Mouse (Mus musculus) Muller cell, postnatal 12 days (primary cell): ENCODE data around the gene Upb1.
"Not testable (repeated sequence)": the region's sequence is repeated elsewhere in the genome, so short reads cannot be mapped to it uniquely, and the experiment has no call there.

Experiments used
- DNase-seq: peaks from one replicate; pipeline ENCODE4 v3.0.0-alpha.2; 2015; ENCODE audit errors: inconsistent ontology term

Upb1 gene

GRCm38 (mm10) chr10:75456061-75456831, 55.3 kb downstream of the Upb1 start:
- peak; percentile 18 for DNase-seq

GRCm38 (mm10) chr10:75457852-75458251, 56.9 kb downstream of the Upb1 start:
- DNase-seq, result peak; percentile 83

GRCm38 (mm10) chr10:75458329-75458728, 57.4 kb downstream of the Upb1 start:
- no peak for DNase-seq

- no peak for DNase-seq
Measured at GRCm38 (mm10) chr10:75462728-75463127, 61.8 kb downstream of the Upb1 start.

- DNase-seq, result peak; percentile 45
Measured at GRCm38 (mm10) chr10:75465781-75466550, 65.1 kb downstream of the Upb1 start.

GRCm38 (mm10) chr10:75473411-75473810, 72.5 kb downstream of the Upb1 start:
- no peak for DNase-seq

- no peak for DNase-seq
Measured at GRCm38 (mm10) chr10:75474571-75474970, 73.7 kb downstream of the Upb1 start.

GRCm38 (mm10) chr10:75475139-75475850, 74.4 kb downstream of the Upb1 start:
- DNase-seq, result not testable (repeated sequence)

GRCm38 (mm10) chr10:75477034-75477433, 76.1 kb downstream of the Upb1 start:
- no peak for DNase-seq

GRCm38 (mm10) chr10:75479955-75480354, 79.0 kb downstream of the Upb1 start:
- no peak for DNase-seq

GRCm38 (mm10) chr10:75481703-75482102, 80.8 kb downstream of the Upb1 start:
- DNase-seq, result no peak

- no peak for DNase-seq
Measured at GRCm38 (mm10) chr10:75482271-75482670, 81.4 kb downstream of the Upb1 start.

GRCm38 (mm10) chr10:75482919-75483483, 82.1 kb downstream of the Upb1 start:
- DNase-seq, result no peak

- DNase-seq, result no peak
Measured at GRCm38 (mm10) chr10:75484066-75484465, 83.2 kb downstream of the Upb1 start.

- no peak for DNase-seq
Measured at GRCm38 (mm10) chr10:75484767-75485166, 83.9 kb downstream of the Upb1 start.

GRCm38 (mm10) chr10:75486086-75486979, 85.4 kb downstream of the Upb1 start:
- DNase-seq, result peak; percentile 58

GRCm38 (mm10) chr10:75487131-75487530, 86.2 kb downstream of the Upb1 start:
- no peak for DNase-seq

- DNase-seq, result no peak
Measured at GRCm38 (mm10) chr10:75489522-75489921, 88.6 kb downstream of the Upb1 start.

GRCm38 (mm10) chr10:75490731-75491130, 89.8 kb downstream of the Upb1 start:
- no peak for DNase-seq
